Mouse (Mus musculus) kidney, postnatal 0 days (tissue): Measurements from ENCODE around the gene Pkdrej. TPM values are rescaled to one million over a fixed set of nuclear protein-coding genes. Genes with fewer than 3 reads are reported as not detected.

Experiments
- ATAC-seq: fragments of 200-750 bp; cut with Nextera tagmentation; replicated peaks from 2 replicates; pipeline ENCODE4 v1.8.0; 2017; ENCODE audit warnings: low read depth, moderate number of reproducible peaks, moderate TSS enrichment, moderate library complexity; ENCODE audit not compliant: low FRiP score
- DNase-seq: peaks from one replicate; pipeline ENCODE4 v3.0.0-alpha.2; 2016; ENCODE audit warnings: low spot score
- H3K27ac ChIP-seq: fragments of 300-500 bp; sonication (generic); 2 replicates; pipeline ENCODE4 v1.5.1; 2014; ENCODE audit warnings: mild to moderate bottlenecking
- H3K27me3 ChIP-seq: fragments of 300-500 bp; sonication (generic); 2 replicates; pipeline ENCODE4 v1.6.1; 2014; ENCODE audit warnings: low read length, mixed read lengths; ENCODE audit not compliant: insufficient read depth
- H3K36me3 ChIP-seq: fragments of 300-500 bp; sonication (generic); 2 replicates; pipeline ENCODE4 v1.6.1; 2014; ENCODE audit warnings: low read length, mixed read lengths; ENCODE audit not compliant: insufficient read depth
- H3K4me1 ChIP-seq: fragments of 300-500 bp; sonication (generic); replicated peaks from 2 replicates; pipeline ENCODE4 v1.6.1; 2014; ENCODE audit warnings: antibody characterized with exemption, low read length, mixed read lengths; ENCODE audit not compliant: insufficient read depth
- H3K4me2 ChIP-seq: fragments of 300-500 bp; sonication (generic); 2 replicates; pipeline ENCODE4 v1.6.1; 2014; ENCODE audit warnings: mild to moderate bottlenecking, low read length, moderate library complexity, mixed read lengths
- H3K4me3 ChIP-seq: fragments of 300-500 bp; sonication (generic); replicated peaks from 2 replicates; pipeline ENCODE4 v1.5.1; 2014; ENCODE audit warnings: low read depth, low read length
- H3K9ac ChIP-seq: fragments of 300-500 bp; sonication (generic); 2 replicates; pipeline ENCODE4 v1.6.1; 2014; ENCODE audit warnings: low read depth, low read length
- H3K9me3 ChIP-seq: fragments of 300-500 bp; sonication (generic); replicated peaks from 2 replicates; pipeline ENCODE4 v1.6.1; 2016; ENCODE audit warnings: low read length, inconsistent platforms, mixed read lengths
- CTCF ChIP-seq: IDR thresholded peaks from 2 replicates; pipeline ENCODE4 v1.5.1; 2016; ENCODE audit warnings: antibody characterized with exemption, low read depth, mild to moderate bottlenecking, moderate library complexity
- WGBS: fragments of 180-500 bp; shearing (Covaris S2); extraction: QIAGEN DNeasy Blood & Tissue Kit; methylation state at CpG from one replicate; pipeline ENCODE4 v1.1.7; 2014; 5-methylcytosine and 5-hydroxymethylcytosine counted together
- polyA plus RNA-seq: library from polyadenylated mRNA; unstranded; fragments of >200 nt; fragmentation: Nextera tagmentation; extraction: Ambion mirVana; gene quantifications from 2 replicates; pipeline ENCODE4 v1.2.1, GENCODE M21; 2015

The Pkdrej gene
- polyA plus RNA-seq, 1 experiment from 2014 or later = 0.13 TPM

DNA sequence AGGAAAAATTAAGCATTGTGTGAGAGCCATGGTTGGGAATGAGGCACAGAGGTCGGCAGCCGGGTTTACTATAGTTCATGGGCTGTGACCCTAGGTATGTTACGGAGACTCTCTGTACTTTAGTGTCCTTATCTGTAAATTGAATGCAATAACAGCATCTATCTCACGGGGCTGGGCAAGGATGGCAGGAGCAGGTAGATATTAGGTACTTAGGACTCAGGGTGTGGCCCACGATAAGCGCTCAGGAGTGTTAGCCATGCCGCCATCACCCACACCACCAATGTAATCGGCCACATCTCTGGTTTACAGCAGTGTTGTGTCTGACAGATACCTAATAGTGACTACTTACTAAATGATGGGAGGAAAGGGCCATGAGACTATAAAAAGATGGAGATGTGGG is 52.5 kb downstream of the Pkdrej start:
- H3K4me1 ChIP-seq = no peaks in the 10 kb centered on the region
- ATAC-seq = no peak
- H3K36me3 ChIP-seq = no peaks in the 10 kb centered on the region
- TF ChIP-seq CTCF = no peak
- DNase-seq = no peak
- H3K27me3 ChIP-seq = no peaks in the 10 kb centered on the region
- WGBS = 93% methylated on average over 8 of the region's 8 CpGs
- no peak overlapping the region for H3K4me3 ChIP-seq
- no peak overlapping the region for H3K4me2 ChIP-seq
- H3K9me3 ChIP-seq = no peaks in the 10 kb centered on the region
- H3K9ac ChIP-seq = no peak overlapping the region
- H3K27ac ChIP-seq = no peak overlapping the region

GRCm38 (mm10) chr15:85766677-85767076 is 54.9 kb downstream of the Pkdrej start:
- Histone ChIP-seq H3K4me2 (no peak overlapping the region), H3K4me1 (no peaks in the 10 kb centered on the region), H3K9me3 (no peaks in the 10 kb centered on the region), H3K36me3 (no peaks in the 10 kb centered on the region), H3K27me3 (no peaks in the 10 kb centered on the region), H3K27ac (no peak overlapping the region), H3K4me3 (no peak overlapping the region), H3K9ac (no peak overlapping the region)
- WGBS = 83% methylated on average over 5 of the region's 5 CpGs
- ATAC-seq (no peak), DNase-seq (no peak)
- TF ChIP-seq CTCF = no peak

GRCm38 (mm10) chr15:85765022-85765421 is 56.5 kb downstream of the Pkdrej start:
- 51% methylated on average over 3 of the region's 3 CpGs for WGBS
- DNase-seq = no peak
- Histone ChIP-seq H3K9ac (no peak overlapping the region), H3K27ac (no peak overlapping the region), H3K9me3 (no peaks in the 10 kb centered on the region), H3K36me3 (no peaks in the 10 kb centered on the region), H3K4me3 (no peak overlapping the region), H3K27me3 (no peaks in the 10 kb centered on the region), H3K4me1 (no peaks in the 10 kb centered on the region), H3K4me2 (no peak overlapping the region)
- ATAC-seq = no peak
- no peak for TF ChIP-seq CTCF

Other genes starting within 250 kb of the Pkdrej start
- 24.9 and 26.3 TPM in 2 replicates for gene Wnt7b, start 239.3 kb downstream of the Pkdrej start, polyA plus RNA-seq
- gene Ppara, start 86.8 kb downstream of the Pkdrej start, polyA plus RNA-seq = 10.9 and 12.0 TPM in 2 replicates
- gene Cdpf1, start 10.0 kb downstream of the Pkdrej start, polyA plus RNA-seq = 35.3 and 38.5 TPM in 2 replicates
- gene Ttc38, start 10.6 kb upstream of the Pkdrej start, polyA plus RNA-seq = 8.7 and 9.1 TPM in 2 replicates
- gene Gtse1, start 38.0 kb upstream of the Pkdrej start, polyA plus RNA-seq = 11.4 and 12.8 TPM in 2 replicates
- 37.1 and 40.9 TPM in 2 replicates for gene Trmu, start 57.6 kb upstream of the Pkdrej start, polyA plus RNA-seq
- gene Celsr1, start 212.0 kb upstream of the Pkdrej start, polyA plus RNA-seq = 2.9 TPM in 2 replicates
- 13.3 and 13.5 TPM in 2 replicates for gene Gramd4, start 236.0 kb upstream of the Pkdrej start, polyA plus RNA-seq